Mouse (Mus musculus): ENCODE measurements around the gene Syt3.

GRCm38 (mm10) chr7:44373889-44374652 is 9.8 kb upstream of the Syt3 start:
- TF ChIP-seq POLR2A (IDR thresholded peaks at IDR 0.05; ENCODE audit: borderline replicate concordance, extremely low read depth, low read depth, low read length) (no peak), CTCF (IDR thresholded peaks at IDR 0.05; ENCODE audit: insufficient read depth, low read length) (no peak)

Data from lung, adult 2 months (tissue).